Comparison of ENCODE assay signal across 14 mouse cellular contexts in the genomic region with DNA sequence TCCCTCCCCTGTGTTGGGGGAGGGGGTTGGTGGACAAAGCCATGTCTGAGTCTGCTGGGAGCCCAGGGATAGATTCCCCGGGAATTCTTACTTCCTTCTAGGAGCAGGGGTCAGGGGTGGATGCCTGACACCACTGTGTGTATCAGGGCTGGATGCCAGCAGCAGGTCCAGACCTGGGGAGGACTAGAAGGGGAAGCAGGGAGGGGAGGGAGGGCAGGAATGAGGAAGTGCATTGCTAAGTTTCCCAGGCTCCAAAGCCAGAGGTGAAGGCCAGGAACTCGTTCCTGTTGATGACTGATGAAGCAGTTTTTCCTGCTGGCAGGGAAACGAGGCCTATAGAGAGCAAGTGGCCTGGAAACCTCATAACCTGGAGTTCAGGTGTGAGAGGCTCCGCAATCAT. TPM values are rescaled to one million over a fixed set of nuclear protein-coding genes. Genes with fewer than 3 reads are reported as not detected.
DNase-seq lines count a peak whose midpoint lies in the region; ATAC-seq and TF ChIP-seq lines count a peak whose summit lies in the region.
"Had no signal": no experiment of that assay in that cellular context is flagged by ENCODE, and none has a peak within 500 bp of the region (broad histone marks: within the 10 kb centered on the region; RNA-seq: fewer than 3 reads in every experiment).

No protein-coding gene starts in this region.

- no peak for TF ChIP-seq CTCF in intestine, postnatal 0 days (IDR thresholded peaks at IDR 0.05; ENCODE audit: low read depth)

- no peaks in the 10 kb centered on the region for H3K79me2 ChIP-seq in macrophage (ENCODE audit: inconsistent target)

- peaks cover 37% of the 10 kb centered on the region for H3K27me3 ChIP-seq in intestine, embryonic 15.5 days (replicated peaks)
- no peaks in the 10 kb centered on the region; the same call in 1 of the 2 replicates for H3K27me3 ChIP-seq in intestine, postnatal 0 days (replicated peaks; ENCODE audit: control insufficient read depth, insufficient read depth, low read length)
- peaks cover 39% of the 10 kb centered on the region for H3K27me3 ChIP-seq in embryonic facial prominence, embryonic 15.5 days
- H3K27me3 ChIP-seq in kidney, embryonic 14.5 days (ENCODE audit: control insufficient read depth, insufficient read depth, low read length): peaks cover 23% of the 10 kb centered on the region

- no peaks in the 10 kb centered on the region for H3K36me3 ChIP-seq in intestine, embryonic 15.5 days
- H3K36me3 ChIP-seq in intestine, postnatal 0 days (ENCODE audit: control insufficient read depth, insufficient read depth): no peaks in the 10 kb centered on the region; the same call in 1 of the 2 replicates
- H3K36me3 ChIP-seq in embryonic facial prominence, embryonic 15.5 days: no peaks in the 10 kb centered on the region
- no peaks in the 10 kb centered on the region for H3K36me3 ChIP-seq in kidney, embryonic 14.5 days (ENCODE audit: control insufficient read depth, insufficient read depth, low read length)
- no peaks in the 10 kb centered on the region for H3K36me3 ChIP-seq in macrophage (ENCODE audit: inconsistent target)
- H3K36me3 ChIP-seq: limb, embryonic 15.5 days had no signal

- H3K4me1 ChIP-seq in intestine, embryonic 15.5 days (replicated peaks): peaks cover 48% of the 10 kb centered on the region
- H3K4me1 ChIP-seq in intestine, postnatal 0 days (replicated peaks; ENCODE audit: control insufficient read depth, insufficient read depth, low read length): peaks cover 9% of the 10 kb centered on the region
- peaks cover 61% of the 10 kb centered on the region for H3K4me1 ChIP-seq in embryonic facial prominence, embryonic 15.5 days
- H3K4me1 ChIP-seq in kidney, embryonic 14.5 days (ENCODE audit: control insufficient read depth, insufficient read depth, low read length): peaks cover 62% of the 10 kb centered on the region

- no peak for DNase-seq in adrenal gland, adult 8-10 months
- DNase-seq in thymus, postnatal 14 days: no peak
- DNase-seq: adrenal gland, adult 2 months; cerebellum, adult 9-10 months; gastrocnemius, postnatal 14 days had no signal

- H3K9me3 ChIP-seq in intestine, embryonic 15.5 days: no peaks in the 10 kb centered on the region
- no peaks in the 10 kb centered on the region for H3K9me3 ChIP-seq in intestine, postnatal 0 days (ENCODE audit: control insufficient read depth)
- H3K9me3 ChIP-seq in embryonic facial prominence, embryonic 15.5 days (replicated peaks): no peaks in the 10 kb centered on the region
- no peaks in the 10 kb centered on the region for H3K9me3 ChIP-seq in kidney, embryonic 14.5 days (ENCODE audit: control insufficient read depth, low read length)
- H3K9me3 ChIP-seq: limb, embryonic 15.5 days had no signal

- H3K27ac ChIP-seq in intestine, embryonic 15.5 days: 0 out of 2 replicates have a peak overlapping the region, but pooled peaks have one; percentile 5
- no peak overlapping the region for H3K27ac ChIP-seq in intestine, postnatal 0 days (ENCODE audit: low read depth, low read length)
- 0 out of 2 replicates have a peak overlapping the region, but pooled peaks have one; percentile 18 for H3K27ac ChIP-seq in embryonic facial prominence, embryonic 15.5 days (replicated peaks)
- peak overlapping the region; percentile 76 for H3K27ac ChIP-seq in kidney, embryonic 14.5 days (ENCODE audit: low read depth, low read length)
- H3K27ac ChIP-seq in macrophage: peak overlapping the region; percentile 95; the same call in 1 of the 2 replicates
- H3K27ac ChIP-seq: limb, embryonic 15.5 days had no signal

- 35% methylated on average over 4 of the region's 4 CpGs for WGBS in intestine, embryonic 15.5 days
- WGBS in intestine, postnatal 0 days: 24% methylated on average over 4 of the region's 4 CpGs
- 38% methylated on average over 4 of the region's 4 CpGs for WGBS in embryonic facial prominence, embryonic 15.5 days
- 28% methylated on average over 4 of the region's 4 CpGs for WGBS in kidney, embryonic 14.5 days
- WGBS in macrophage (ENCODE audit: missing documents): 25% methylated on average over 4 of the region's 4 CpGs

- no peak overlapping the region for H3K4me3 ChIP-seq in intestine, embryonic 15.5 days (replicated peaks)
- H3K4me3 ChIP-seq in intestine, postnatal 0 days (ENCODE audit: low read depth, low read length): no peak overlapping the region
- no peak overlapping the region for H3K4me3 ChIP-seq in embryonic facial prominence, embryonic 15.5 days (replicated peaks)
- no peak overlapping the region for H3K4me3 ChIP-seq in kidney, embryonic 14.5 days (ENCODE audit: low read length)
- no peak overlapping the region for H3K4me3 ChIP-seq in macrophage (ENCODE audit: inconsistent target)
- H3K4me3 ChIP-seq: erythroblast, embryonic 14.5 days; limb, embryonic 15.5 days had no signal

- no peak for ATAC-seq in intestine, embryonic 15.5 days
- ATAC-seq in intestine, postnatal 0 days: no peak
- no peak for ATAC-seq in embryonic facial prominence, embryonic 15.5 days (ENCODE audit: insufficient number of reproducible peaks, low FRiP score, low TSS enrichment, low read depth)
- no peak for ATAC-seq in kidney, embryonic 14.5 days (ENCODE audit: low FRiP score, low TSS enrichment)
- no peak for ATAC-seq in frontal cortex, adult (ENCODE audit: low TSS enrichment)

- no peak overlapping the region for H3K4me2 ChIP-seq in intestine, embryonic 15.5 days (replicated peaks)
- no peak overlapping the region for H3K4me2 ChIP-seq in intestine, postnatal 0 days (replicated peaks; ENCODE audit: low read depth)
- no peak overlapping the region for H3K4me2 ChIP-seq in embryonic facial prominence, embryonic 15.5 days (replicated peaks)
- no peak overlapping the region for H3K4me2 ChIP-seq in kidney, embryonic 14.5 days (replicated peaks; ENCODE audit: low read depth, low read length)
- H3K4me2 ChIP-seq: limb, embryonic 15.5 days had no signal

- H3K9ac ChIP-seq in intestine, embryonic 15.5 days: no peak overlapping the region
- no peak overlapping the region for H3K9ac ChIP-seq in intestine, postnatal 0 days (ENCODE audit: low read depth, low read length)
- H3K9ac ChIP-seq in embryonic facial prominence, embryonic 15.5 days: no peak overlapping the region
- H3K9ac ChIP-seq in kidney, embryonic 14.5 days (ENCODE audit: low read depth, low read length): no peak overlapping the region
- H3K9ac ChIP-seq: limb, embryonic 15.5 days had no signal

RNA-seq across cellular contexts. Expression of a gene that starts 10.2 kb away (rescaled TPM):
- polyA plus RNA-seq in intestine, embryonic 15.5 days (2015; fragmentation: Nextera tagmentation; extraction: Ambion mirVana): 4.9 and 5.7 TPM in 2 replicates
- 10.5 and 10.8 TPM in 2 replicates for polyA plus RNA-seq in intestine, postnatal 0 days (2015; fragmentation: Nextera tagmentation; extraction: Ambion mirVana)
- polyA plus RNA-seq in embryonic facial prominence, embryonic 15.5 days (2015; fragmentation: Nextera tagmentation; extraction: Ambion mirVana): 11.8 and 17.6 TPM in 2 replicates
- 16.5 and 18.8 TPM in 2 replicates for polyA plus RNA-seq in kidney, embryonic 14.5 days (2014; fragmentation: Nextera tagmentation; extraction: Ambion mirVana)
- over 10,000 TPM in 4 of 26 experiments, 1,000 to 10,000 TPM in 18, 100 to 1,000 TPM in 4; 785 to 11,990 (median 4,844) TPM for total RNA-seq in macrophage (2018; cell fraction: chromatin; rRNA removed)
- total RNA-seq in macrophage (2018; cell fraction: cytosol; rRNA removed): 1,000 to 10,000 TPM in 8 of 26 experiments, 100 to 1,000 TPM in 18; 279 to 3,779 (median 516) TPM
- total RNA-seq in macrophage (2018; cell fraction: nucleus; rRNA removed): 1,000 to 10,000 TPM in 19 of 26 experiments, 100 to 1,000 TPM in 7; 417 to 7,545 (median 2,584) TPM
- polyA plus RNA-seq in macrophage (2018): 127 to 339 TPM (median 289 TPM) in 3 replicates
- 10 to 100 TPM; 14.3 to 28.0 (median 17.7) TPM for total RNA-seq in adrenal gland, adult 8-10 months (2022)

RNA-seq across cellular contexts. Expression of a gene that starts 15.3 kb away (rescaled TPM):
- 11.1 and 11.5 TPM in 2 replicates for polyA plus RNA-seq in intestine, embryonic 15.5 days (2015; fragmentation: Nextera tagmentation; extraction: Ambion mirVana)
- 163 and 172 TPM in 2 replicates for polyA plus RNA-seq in intestine, postnatal 0 days (2015; fragmentation: Nextera tagmentation; extraction: Ambion mirVana)
- 10.6 and 11.1 TPM in 2 replicates for polyA plus RNA-seq in embryonic facial prominence, embryonic 15.5 days (2015; fragmentation: Nextera tagmentation; extraction: Ambion mirVana)
- polyA plus RNA-seq in kidney, embryonic 14.5 days (2014; fragmentation: Nextera tagmentation; extraction: Ambion mirVana): 10.8 and 10.9 TPM in 2 replicates
- total RNA-seq in macrophage (2018; cell fraction: chromatin; rRNA removed): 100 to 1,000 TPM in 1 of 26 experiments, 10 to 100 TPM in 23, 1 to 10 TPM in 2; 9.1 to 109 (median 30.7) TPM
- total RNA-seq in macrophage (2018; cell fraction: cytosol; rRNA removed): 10 to 100 TPM in 20 of 26 experiments, 1 to 10 TPM in 6; 7.8 to 73.6 (median 15.0) TPM
- total RNA-seq in macrophage (2018; cell fraction: nucleus; rRNA removed): 100 to 1,000 TPM in 4 of 26 experiments, 10 to 100 TPM in 20, 1 to 10 TPM in 2; 8.3 to 170 (median 42.3) TPM
- polyA plus RNA-seq in macrophage (2018): 8.0 to 13.2 TPM (median 12.5 TPM) in 3 replicates
- total RNA-seq in adrenal gland, adult 8-10 months (2022): 10 to 100 TPM in 1 of 4 experiments, 1 to 10 TPM in 3; 3.2 to 10.0 (median 7.8) TPM

RNA-seq across cellular contexts. Expression of a gene that starts 25.5 kb away (rescaled TPM):
- 1.6 and 2.0 TPM in 2 replicates for polyA plus RNA-seq in intestine, embryonic 15.5 days (2015; fragmentation: Nextera tagmentation; extraction: Ambion mirVana)
- polyA plus RNA-seq in intestine, postnatal 0 days (2015; fragmentation: Nextera tagmentation; extraction: Ambion mirVana): 2.2 and 2.8 TPM in 2 replicates
- 3.7 and 5.0 TPM in 2 replicates for polyA plus RNA-seq in embryonic facial prominence, embryonic 15.5 days (2015; fragmentation: Nextera tagmentation; extraction: Ambion mirVana)
- polyA plus RNA-seq in kidney, embryonic 14.5 days (2014; fragmentation: Nextera tagmentation; extraction: Ambion mirVana): 5.8 and 9.9 TPM in 2 replicates
- not detected for total RNA-seq in macrophage (2018; cell fraction: chromatin; rRNA removed)
- not detected for total RNA-seq in macrophage (2018; cell fraction: cytosol; rRNA removed)
- not detected for total RNA-seq in macrophage (2018; cell fraction: nucleus; rRNA removed)
- polyA plus RNA-seq in macrophage (2018): not detected in 3 replicates
- 1 to 10 TPM in 1 of 4 experiments, under 1 TPM in 3; 0.67 to 1.0 (median 0.78) TPM for total RNA-seq in adrenal gland, adult 8-10 months (2022)
- total RNA-seq: gastrocnemius, postnatal 14 days had no signal
- polyA plus RNA-seq: erythroblast, embryonic 14.5 days; neural tube, embryonic 11.5 days had no signal

RNA-seq across cellular contexts. Expression of a gene that starts 53.5 kb away (rescaled TPM):
- 17.7 and 19.9 TPM in 2 replicates for polyA plus RNA-seq in intestine, embryonic 15.5 days (2015; fragmentation: Nextera tagmentation; extraction: Ambion mirVana)
- polyA plus RNA-seq in intestine, postnatal 0 days (2015; fragmentation: Nextera tagmentation; extraction: Ambion mirVana): 7.3 and 8.6 TPM in 2 replicates
- polyA plus RNA-seq in embryonic facial prominence, embryonic 15.5 days (2015; fragmentation: Nextera tagmentation; extraction: Ambion mirVana): 20.8 and 24.6 TPM in 2 replicates
- polyA plus RNA-seq in kidney, embryonic 14.5 days (2014; fragmentation: Nextera tagmentation; extraction: Ambion mirVana): 123 and 137 TPM in 2 replicates
- not detected for total RNA-seq in macrophage (2018; cell fraction: chromatin; rRNA removed)
- under 1 TPM in 2 of 26 experiments, not detected in 24; 0.10 to 0.14 TPM for total RNA-seq in macrophage (2018; cell fraction: cytosol; rRNA removed)
- under 1 TPM in 1 of 26 experiments, not detected in 25; 0.86 TPM for total RNA-seq in macrophage (2018; cell fraction: nucleus; rRNA removed)
- not detected in 3 replicates for polyA plus RNA-seq in macrophage (2018)
- total RNA-seq in adrenal gland, adult 8-10 months (2022): not detected
- polyA plus RNA-seq: erythroblast, embryonic 14.5 days had no signal

RNA-seq across cellular contexts. Expression of a gene that starts 54.6 kb away (rescaled TPM):
- polyA plus RNA-seq in intestine, embryonic 15.5 days (2015; fragmentation: Nextera tagmentation; extraction: Ambion mirVana): 31.8 and 33.9 TPM in 2 replicates
- polyA plus RNA-seq in intestine, postnatal 0 days (2015; fragmentation: Nextera tagmentation; extraction: Ambion mirVana): 26.4 and 27.2 TPM in 2 replicates
- polyA plus RNA-seq in embryonic facial prominence, embryonic 15.5 days (2015; fragmentation: Nextera tagmentation; extraction: Ambion mirVana): 33.2 and 36.1 TPM in 2 replicates
- polyA plus RNA-seq in kidney, embryonic 14.5 days (2014; fragmentation: Nextera tagmentation; extraction: Ambion mirVana): 43.4 and 44.3 TPM in 2 replicates
- total RNA-seq in macrophage (2018; cell fraction: chromatin; rRNA removed): 100 to 1,000 TPM in 23 of 26 experiments, 10 to 100 TPM in 3; 85.6 to 266 (median 132) TPM
- total RNA-seq in macrophage (2018; cell fraction: cytosol; rRNA removed): 10 to 100 TPM; 29.5 to 63.6 (median 45.5) TPM
- 100 to 1,000 TPM in 13 of 26 experiments, 10 to 100 TPM in 13; 64.9 to 177 (median 101) TPM for total RNA-seq in macrophage (2018; cell fraction: nucleus; rRNA removed)
- 42.2 to 86.3 TPM (median 42.7 TPM) in 3 replicates for polyA plus RNA-seq in macrophage (2018)
- 100 to 1,000 TPM; 112 to 162 (median 141) TPM for total RNA-seq in adrenal gland, adult 8-10 months (2022)

Comparison
In these comparisons a context has a peak if more than half of its experiments do, and no peak if none do; other contexts are left out.
1. RNA of a gene that starts 15.3 kb away (polyA plus RNA-seq): 163 to 172 TPM in intestine, postnatal 0 days; 10.6 to 11.1 TPM in embryonic facial prominence, embryonic 15.5 days, 11.1 to 11.5 TPM in intestine, embryonic 15.5 days, 10.8 to 10.9 TPM in kidney, embryonic 14.5 days and 8.0 to 13.2 TPM in macrophage; every median in the first group is over 10 times any median in the second.